Mouse (Mus musculus): Measurements from ENCODE around the gene Eif4e2.
A peak's percentile ranks its signal among the peaks of the same experiment; 100 is the strongest.

GRCm38 (mm10) chr1:87175852-87176292 is 37.8 kb upstream of the Eif4e2 start:
- peak; percentile 25; the same call in 1 of the 2 replicates for TF ChIP-seq CTCF (IDR thresholded peaks at IDR 0.05; ENCODE audit: borderline replicate concordance, insufficient read depth, low read length)
- TF ChIP-seq POLR2A (IDR thresholded peaks at IDR 0.05; ENCODE audit: low read depth, low read length) = no peak

All from embryonic fibroblast, embryonic 13.5 days (primary cell).